Mouse (Mus musculus) midbrain, embryonic 13.5 days (tissue): Measurements from ENCODE around the gene Grip1. TPM values are rescaled to one million over a fixed set of nuclear protein-coding genes. Genes with fewer than 3 reads are reported as not detected.

Experiments used
- ATAC-seq: fragments of 200-750 bp; cut with Nextera tagmentation; 2 replicates; pipeline ENCODE4 v1.8.0; 2017; ENCODE audit warnings: mild to moderate bottlenecking, moderate TSS enrichment, moderate library complexity
- H3K27ac ChIP-seq: fragments of 300-500 bp; sonication (generic); 2 replicates; pipeline ENCODE4 v1.5.1; 2015; ENCODE audit warnings: inconsistent platforms, mild to moderate bottlenecking, moderate library complexity
- H3K27me3 ChIP-seq: fragments of 300-500 bp; sonication (generic); 2 replicates; pipeline ENCODE4 v1.6.1; 2015; ENCODE audit warnings: mild to moderate bottlenecking, inconsistent platforms
- H3K36me3 ChIP-seq: fragments of 300-500 bp; sonication (generic); 2 replicates; pipeline ENCODE4 v1.6.1; 2015; ENCODE audit warnings: mild to moderate bottlenecking, inconsistent platforms
- H3K4me1 ChIP-seq: fragments of 300-500 bp; sonication (generic); replicated peaks from 2 replicates; pipeline ENCODE4 v1.6.1; 2015; ENCODE audit warnings: inconsistent platforms
- H3K4me2 ChIP-seq: fragments of 300-500 bp; sonication (generic); replicated peaks from 2 replicates; pipeline ENCODE4 v1.6.1; 2015; ENCODE audit warnings: moderate library complexity, mild to moderate bottlenecking, inconsistent platforms
- H3K4me3 ChIP-seq: fragments of 300-500 bp; sonication (generic); replicated peaks from 2 replicates; pipeline ENCODE4 v1.5.1; 2015; ENCODE audit warnings: mild to moderate bottlenecking, inconsistent platforms
- H3K9ac ChIP-seq: fragments of 300-500 bp; sonication (generic); replicated peaks from 2 replicates; pipeline ENCODE4 v1.6.1; 2015; ENCODE audit warnings: mild to moderate bottlenecking, inconsistent platforms
- H3K9me3 ChIP-seq: fragments of 300-500 bp; sonication (generic); 2 replicates; pipeline ENCODE4 v1.6.1; 2016; ENCODE audit warnings: mild to moderate bottlenecking, inconsistent platforms
- WGBS: fragments of 180-500 bp; shearing (Covaris S2); methylation state at CpG from one replicate; pipeline ENCODE4 v1.1.7; 2015; 5-methylcytosine and 5-hydroxymethylcytosine counted together
- polyA plus RNA-seq: library from polyadenylated mRNA; unstranded; fragments of >200 nt; fragmentation: Nextera tagmentation; extraction: Ambion mirVana; gene quantifications from 2 replicates; pipeline ENCODE4 v1.2.1, GENCODE M21; 2015

The Grip1 gene
- polyA plus RNA-seq, 1 experiment from 2014 or later: 14.4 TPM

GRCm38 (mm10) chr10:119463793-119464192 lies 10.2 kb downstream of the Grip1 start:
- Histone ChIP-seq H3K4me2 (no peak overlapping the region), H3K36me3 (no peaks in the 10 kb centered on the region), H3K27ac (no peak overlapping the region), H3K9me3 (no peaks in the 10 kb centered on the region), H3K4me1 (no peaks in the 10 kb centered on the region), H3K4me3 (no peak overlapping the region), H3K9ac (no peak overlapping the region), H3K27me3 (no peaks in the 10 kb centered on the region)
- ATAC-seq: no peak
- 89% methylated on average over 7 of the region's 7 CpGs for WGBS

DNA sequence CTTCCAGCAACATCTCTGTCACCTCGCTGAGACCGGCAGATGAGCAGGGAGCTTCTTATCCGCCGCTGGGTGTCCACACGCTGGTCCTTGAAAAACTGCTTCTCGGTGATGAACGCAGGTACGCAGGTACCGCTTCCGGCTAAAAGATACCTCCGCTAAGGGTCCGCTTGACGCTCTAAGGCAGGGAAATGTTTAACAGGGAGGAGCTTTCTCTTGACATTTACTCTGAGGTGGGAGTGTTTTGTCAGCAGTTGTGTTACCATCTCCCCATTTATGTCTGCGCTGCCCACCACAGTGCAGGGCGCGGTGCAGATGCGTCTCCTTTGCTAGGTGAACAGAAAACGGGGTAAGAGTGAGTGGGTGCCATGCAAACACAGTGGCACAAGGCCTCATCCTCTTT lies 14.3 kb downstream of the Grip1 start:
- Histone ChIP-seq H3K4me1 (no peaks in the 10 kb centered on the region), H3K27me3 (no peaks in the 10 kb centered on the region), H3K9me3 (no peaks in the 10 kb centered on the region), H3K4me3 (no peak overlapping the region), H3K27ac (no peak overlapping the region), H3K4me2 (no peak overlapping the region), H3K9ac (no peak overlapping the region), H3K36me3 (no peaks in the 10 kb centered on the region)
- WGBS: 93% methylated on average over 18 of the region's 18 CpGs
- no peak for ATAC-seq

GRCm38 (mm10) chr10:119470096-119470495 lies 16.5 kb downstream of the Grip1 start:
- no peak overlapping the region for H3K4me2 ChIP-seq
- no peak overlapping the region for H3K27ac ChIP-seq
- no peaks in the 10 kb centered on the region for H3K4me1 ChIP-seq
- H3K4me3 ChIP-seq: no peak overlapping the region
- no peaks in the 10 kb centered on the region for H3K27me3 ChIP-seq
- H3K36me3 ChIP-seq: no peaks in the 10 kb centered on the region
- WGBS: 97% methylated on average over 1 of the region's 1 CpGs
- no peak overlapping the region for H3K9ac ChIP-seq
- no peak for ATAC-seq
- H3K9me3 ChIP-seq: no peaks in the 10 kb centered on the region

DNA sequence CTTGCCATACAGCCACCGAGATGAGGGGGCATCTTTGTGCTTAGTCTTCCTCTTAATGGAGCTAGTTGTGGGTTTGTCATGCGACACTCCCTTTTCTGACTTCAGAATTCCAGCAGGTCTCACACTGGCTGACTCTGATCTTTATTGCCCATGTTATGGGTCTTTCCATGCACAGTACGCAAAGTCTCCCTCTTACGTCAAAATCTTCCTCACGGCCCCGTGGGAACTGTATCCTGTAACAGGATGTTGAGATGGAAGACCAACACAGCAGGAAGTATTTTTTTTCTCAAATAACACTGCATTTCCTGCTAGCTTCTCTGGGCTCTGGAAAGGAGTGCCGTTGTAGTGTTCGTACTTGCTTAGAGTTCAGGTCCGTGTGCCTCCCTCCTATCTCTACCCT lies 21.5 kb downstream of the Grip1 start:
- Histone ChIP-seq H3K36me3 (no peaks in the 10 kb centered on the region), H3K4me1 (no peaks in the 10 kb centered on the region; the same call in 1 of the 2 replicates), H3K4me2 (no peak overlapping the region), H3K27ac (no peak overlapping the region), H3K9me3 (no peaks in the 10 kb centered on the region), H3K4me3 (no peak overlapping the region), H3K9ac (no peak overlapping the region), H3K27me3 (no peaks in the 10 kb centered on the region)
- 86% methylated on average over 9 of the region's 9 CpGs for WGBS
- ATAC-seq: no peak

- peaks cover 2% of the 10 kb centered on the region for H3K4me1 ChIP-seq
- H3K27me3 ChIP-seq: no peaks in the 10 kb centered on the region
- H3K4me3 ChIP-seq: no peak overlapping the region
- ATAC-seq: no peak
- no peaks in the 10 kb centered on the region for H3K36me3 ChIP-seq
- no peak overlapping the region for H3K27ac ChIP-seq
- H3K9me3 ChIP-seq: no peaks in the 10 kb centered on the region
- no peak overlapping the region for H3K9ac ChIP-seq
- H3K4me2 ChIP-seq: no peak overlapping the region
- 90% methylated on average over 8 of the region's 8 CpGs for WGBS
These were observed 24.0 kb downstream of the Grip1 start for GRCm38 (mm10) chr10:119477661-119478060.

DNA sequence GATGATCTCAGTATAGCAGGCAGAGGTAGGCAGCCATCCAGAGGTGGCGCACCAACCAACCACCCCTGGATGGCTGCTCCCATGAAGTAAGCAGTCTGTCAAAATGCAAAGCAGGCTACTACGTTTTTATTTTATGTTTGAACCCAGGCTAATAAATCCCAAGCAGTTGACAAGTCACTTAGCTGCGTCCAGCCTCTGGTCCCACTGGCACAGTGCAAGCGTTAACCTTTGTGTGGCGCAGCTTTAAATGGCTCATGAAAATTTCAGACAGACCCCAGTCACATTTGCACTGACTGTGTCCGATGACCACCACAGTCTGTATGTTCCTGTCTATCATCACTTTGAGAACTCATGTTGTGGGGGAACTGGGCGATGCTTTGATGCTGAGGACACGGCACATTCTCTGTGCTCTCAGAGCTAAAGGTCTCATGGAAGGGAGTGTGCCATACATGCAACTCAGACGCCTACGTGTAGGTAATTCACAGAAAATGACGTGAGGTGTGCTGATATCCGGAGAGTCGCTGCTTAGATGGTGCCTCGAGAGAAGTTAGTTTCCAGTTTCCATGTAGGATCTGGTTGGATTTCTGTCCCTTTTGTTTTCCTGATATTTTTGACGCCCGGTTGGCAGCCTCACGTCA lies 29.6 kb downstream of the Grip1 start:
- 0 out of 2 replicates have a peak overlapping the region, but pooled peaks have one; percentile 12 for H3K9ac ChIP-seq
- H3K27ac ChIP-seq: no peak overlapping the region
- 0 out of 2 replicates have a peak overlapping the region, but pooled peaks have one; percentile 5 for H3K4me2 ChIP-seq
- H3K4me1 ChIP-seq: peaks cover 18% of the 10 kb centered on the region
- H3K27me3 ChIP-seq: no peaks in the 10 kb centered on the region
- peak; percentile 30; the same call in 1 of the 2 replicates for ATAC-seq
- H3K9me3 ChIP-seq: no peaks in the 10 kb centered on the region
- H3K36me3 ChIP-seq: no peaks in the 10 kb centered on the region
- 43% methylated on average over 17 of the region's 17 CpGs for WGBS
- no peak overlapping the region for H3K4me3 ChIP-seq

- H3K27ac ChIP-seq: no peak overlapping the region
- H3K4me1 ChIP-seq: peaks cover 18% of the 10 kb centered on the region
- no peaks in the 10 kb centered on the region for H3K36me3 ChIP-seq
- H3K4me2 ChIP-seq: 0 out of 2 replicates have a peak overlapping the region, but pooled peaks have one; percentile 5
- 0 out of 2 replicates have a peak overlapping the region, but pooled peaks have one; percentile 12 for H3K9ac ChIP-seq
- no peak overlapping the region for H3K4me3 ChIP-seq
- no peak for ATAC-seq
- H3K27me3 ChIP-seq: no peaks in the 10 kb centered on the region
- no peaks in the 10 kb centered on the region for H3K9me3 ChIP-seq
- WGBS: 5% methylated on average over 6 of the region's 6 CpGs
These were observed 30.1 kb downstream of the Grip1 start for GRCm38 (mm10) chr10:119483766-119484165.

GRCm38 (mm10) chr10:119486936-119487335 lies 33.3 kb downstream of the Grip1 start:
- Histone ChIP-seq H3K27ac (no peak overlapping the region), H3K4me2 (no peak overlapping the region), H3K36me3 (no peaks in the 10 kb centered on the region; the same call in 1 of the 2 replicates), H3K27me3 (no peaks in the 10 kb centered on the region), H3K9me3 (no peaks in the 10 kb centered on the region), H3K4me3 (no peak overlapping the region), H3K9ac (no peak overlapping the region), H3K4me1 (peaks cover 18% of the 10 kb centered on the region)
- ATAC-seq: no peak
- WGBS: 95% methylated on average over 7 of the region's 7 CpGs

DNA sequence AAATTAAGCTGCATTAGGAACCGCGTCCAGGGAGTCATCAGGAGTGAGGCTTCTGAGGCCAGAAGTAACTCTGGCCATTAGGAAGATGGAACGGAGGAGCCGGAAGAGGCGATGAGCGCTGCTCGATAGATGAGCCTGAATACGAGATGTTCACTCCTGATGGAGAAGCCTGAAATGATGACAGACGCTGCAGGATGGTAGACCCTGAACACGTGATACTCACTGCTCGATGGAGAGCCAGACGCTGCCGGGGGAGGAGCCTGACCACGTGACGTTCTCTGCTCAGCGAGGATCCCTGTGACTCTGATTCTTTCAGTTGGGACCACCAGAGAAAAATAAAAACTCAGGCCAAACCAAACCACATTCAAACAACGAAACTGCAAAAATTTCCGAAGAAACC lies 37.2 kb downstream of the Grip1 start:
- no peaks in the 10 kb centered on the region for H3K27me3 ChIP-seq
- no peak overlapping the region for H3K4me2 ChIP-seq
- 96% methylated on average over 18 of the region's 18 CpGs for WGBS
- no peaks in the 10 kb centered on the region for H3K9me3 ChIP-seq
- H3K36me3 ChIP-seq: no peaks in the 10 kb centered on the region; the same call in 1 of the 2 replicates
- no peak overlapping the region for H3K9ac ChIP-seq
- H3K4me3 ChIP-seq: no peak overlapping the region
- ATAC-seq: no peak
- H3K27ac ChIP-seq: no peak overlapping the region
- no peaks in the 10 kb centered on the region for H3K4me1 ChIP-seq

- no peaks in the 10 kb centered on the region for H3K27me3 ChIP-seq
- no peak overlapping the region for H3K9ac ChIP-seq
- peaks cover 11% of the 10 kb centered on the region; the same call in 1 of the 2 replicates for H3K36me3 ChIP-seq
- no peak overlapping the region for H3K27ac ChIP-seq
- no peaks in the 10 kb centered on the region for H3K9me3 ChIP-seq
- WGBS: 94% methylated on average over 8 of the region's 8 CpGs
- ATAC-seq: no peak
- H3K4me2 ChIP-seq: no peak overlapping the region
- no peaks in the 10 kb centered on the region; the same call in 1 of the 2 replicates for H3K4me1 ChIP-seq
- H3K4me3 ChIP-seq: no peak overlapping the region
These were observed 41.7 kb downstream of the Grip1 start for GRCm38 (mm10) chr10:119495317-119495716.

DNA sequence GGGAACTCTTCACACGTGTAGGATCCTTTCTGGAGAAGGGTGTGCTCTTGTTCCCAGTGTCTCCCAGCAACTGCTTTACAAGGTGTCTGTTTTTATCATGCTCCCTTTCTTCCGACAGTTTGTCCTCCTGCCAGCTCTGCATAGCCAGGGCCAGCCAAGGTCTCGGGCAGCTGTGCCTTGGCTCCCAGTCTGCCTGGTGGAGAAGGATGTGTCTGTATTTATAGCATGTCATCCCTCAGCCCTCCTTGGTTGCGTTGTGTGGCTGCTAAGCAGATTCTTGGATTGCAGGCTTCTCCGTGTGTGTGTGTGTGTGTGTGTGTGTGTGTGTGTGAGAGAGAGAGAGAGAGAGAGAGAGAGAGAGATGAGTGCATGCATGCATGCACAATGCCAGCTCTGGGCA lies 42.6 kb downstream of the Grip1 start:
- Histone ChIP-seq H3K27me3 (no peaks in the 10 kb centered on the region), H3K4me1 (no peaks in the 10 kb centered on the region; the same call in 1 of the 2 replicates), H3K27ac (no peak overlapping the region), H3K36me3 (peaks cover 11% of the 10 kb centered on the region; the same call in 1 of the 2 replicates), H3K9me3 (no peaks in the 10 kb centered on the region; the same call in 1 of the 2 replicates), H3K4me3 (no peak overlapping the region), H3K4me2 (no peak overlapping the region), H3K9ac (no peak overlapping the region)
- WGBS: 78% methylated on average over 5 of the region's 5 CpGs
- ATAC-seq: no peak

GRCm38 (mm10) chr10:119521686-119522085 lies 68.1 kb downstream of the Grip1 start:
- WGBS: 91% methylated on average over 11 of the region's 11 CpGs
- ATAC-seq: no peak
- no peak overlapping the region for H3K4me2 ChIP-seq
- H3K9me3 ChIP-seq: peaks cover 4% of the 10 kb centered on the region; the same call in 1 of the 2 replicates
- H3K27me3 ChIP-seq: no peaks in the 10 kb centered on the region
- no peaks in the 10 kb centered on the region for H3K36me3 ChIP-seq
- H3K27ac ChIP-seq: no peak overlapping the region
- H3K4me1 ChIP-seq: no peaks in the 10 kb centered on the region
- H3K4me3 ChIP-seq: no peak overlapping the region
- no peak overlapping the region for H3K9ac ChIP-seq
